In genomic region chr11:79293971-79294370, GRCm38 (mm10) we compare ENCODE assay signal across 26 mouse cellular contexts. TPM values are rescaled to one million over a fixed set of nuclear protein-coding genes. Genes with fewer than 3 reads are reported as not detected.
A peak's percentile ranks its signal among the peaks of the same experiment; 100 is the strongest.
DNase-seq lines count a peak whose midpoint lies in the region; ATAC-seq lines count a peak whose summit lies in the region.
"Had no signal": no experiment of that assay in that cellular context is flagged by ENCODE, and none has a peak within 500 bp of the region (broad histone marks: within the 10 kb centered on the region; RNA-seq: fewer than 3 reads in every experiment).

No protein-coding gene starts in this region.

- no peaks in the 10 kb centered on the region for H3K9me3 ChIP-seq in kidney, embryonic 14.5 days (ENCODE audit: control insufficient read depth, low read length)
- H3K9me3 ChIP-seq in neural tube, embryonic 13.5 days = no peaks in the 10 kb centered on the region
- H3K9me3 ChIP-seq: forebrain, embryonic 10.5 days; liver, embryonic 13.5 days; lung, embryonic 15.5 days; midbrain, embryonic 12.5 days had no signal

- 9% methylated on average over 1 of the region's 1 CpGs for WGBS in kidney, embryonic 14.5 days
- WGBS in neural tube, embryonic 13.5 days = 10% methylated on average over 1 of the region's 1 CpGs
- WGBS in large intestine, adult 2 months = 16% methylated on average over 1 of the region's 1 CpGs

- DNase-seq in kidney, postnatal 25 days = no peak
- no peak for DNase-seq in neural tube, embryonic 10.5 days (ENCODE audit: extremely low spot score, low spot score)
- peak; percentile 77 for DNase-seq in large intestine, adult 2 months (ENCODE audit: low read depth, low spot score)
- DNase-seq in thymus, postnatal 10 days (ENCODE audit: low spot score in 2 of 2) = no peak
- DNase-seq in cerebellum, postnatal 10 days = no peak
- DNase-seq: adrenal gland, adult 8-10 months; cerebellum, adult 11-12 months; cerebellum, postnatal 36 days; gastrocnemius, postnatal 10 days; heart, adult 18-20 months; left cerebral cortex, postnatal 4 days; liver, embryonic 13.5 days; right cerebral cortex, postnatal 25 days; thymus, postnatal 36 days had no signal

- no peak overlapping the region for H3K4me2 ChIP-seq in kidney, embryonic 14.5 days (replicated peaks; ENCODE audit: low read depth, low read length)
- no peak overlapping the region for H3K4me2 ChIP-seq in neural tube, embryonic 13.5 days
- H3K4me2 ChIP-seq: liver, embryonic 13.5 days; lung, embryonic 15.5 days; midbrain, embryonic 12.5 days had no signal

- peak; percentile 87 for ATAC-seq in kidney, embryonic 14.5 days (ENCODE audit: low FRiP score, low TSS enrichment)
- ATAC-seq in neural tube, embryonic 13.5 days (ENCODE audit: low read depth) = peak; percentile 79
- ATAC-seq in erythroid progenitor cell, adult 5-6 weeks (replicated peaks; ENCODE audit: low FRiP score, poor library complexity, severe bottlenecking) = no peak
- ATAC-seq: inflammation-experienced regulatory T-cells, adult 6 months had no signal

- H3K27me3 ChIP-seq in kidney, embryonic 14.5 days (ENCODE audit: control insufficient read depth, insufficient read depth, low read length) = no peaks in the 10 kb centered on the region
- no peaks in the 10 kb centered on the region for H3K27me3 ChIP-seq in neural tube, embryonic 13.5 days
- H3K27me3 ChIP-seq: liver, embryonic 13.5 days; lung, embryonic 15.5 days; midbrain, embryonic 12.5 days had no signal

- peak overlapping the region; percentile 76 for H3K27ac ChIP-seq in kidney, embryonic 14.5 days (ENCODE audit: low read depth, low read length)
- peak overlapping the region; percentile 82 for H3K27ac ChIP-seq in neural tube, embryonic 13.5 days (replicated peaks)
- H3K27ac ChIP-seq: forebrain, embryonic 10.5 days; liver, embryonic 13.5 days; lung, embryonic 15.5 days; midbrain, embryonic 12.5 days had no signal

- H3K9ac ChIP-seq in kidney, embryonic 14.5 days (ENCODE audit: low read depth, low read length) = no peak overlapping the region
- no peak overlapping the region for H3K9ac ChIP-seq in neural tube, embryonic 13.5 days
- H3K9ac ChIP-seq: liver, embryonic 13.5 days; lung, embryonic 15.5 days; midbrain, embryonic 12.5 days had no signal

- H3K36me3 ChIP-seq in kidney, embryonic 14.5 days (ENCODE audit: control insufficient read depth, insufficient read depth, low read length) = no peaks in the 10 kb centered on the region
- H3K36me3 ChIP-seq in neural tube, embryonic 13.5 days = no peaks in the 10 kb centered on the region
- H3K36me3 ChIP-seq: forebrain, embryonic 10.5 days; liver, embryonic 13.5 days; lung, embryonic 15.5 days; midbrain, embryonic 12.5 days had no signal

- peaks cover 25% of the 10 kb centered on the region for H3K4me1 ChIP-seq in kidney, embryonic 14.5 days (ENCODE audit: control insufficient read depth, insufficient read depth, low read length)
- H3K4me1 ChIP-seq in neural tube, embryonic 13.5 days (replicated peaks) = peaks cover 12% of the 10 kb centered on the region
- H3K4me1 ChIP-seq: forebrain, embryonic 10.5 days; liver, embryonic 13.5 days; midbrain, embryonic 12.5 days had no signal

- no peak overlapping the region for H3K4me3 ChIP-seq in kidney, embryonic 14.5 days (ENCODE audit: low read length)
- no peak overlapping the region for H3K4me3 ChIP-seq in neural tube, embryonic 13.5 days
- H3K4me3 ChIP-seq: forebrain, embryonic 10.5 days; liver, embryonic 13.5 days; lung, embryonic 15.5 days; midbrain, embryonic 12.5 days; myocyte had no signal

RNA-seq across cellular contexts. Expression of gene Gm9964, which starts 2.7 kb away (rescaled TPM):
- polyA plus RNA-seq in kidney, embryonic 14.5 days (2014; fragmentation: Nextera tagmentation; extraction: Ambion mirVana) = not detected in 2 replicates
- not detected in 2 replicates for polyA plus RNA-seq in neural tube, embryonic 13.5 days (2015; fragmentation: Nextera tagmentation; extraction: Ambion mirVana)
- not detected in 2 replicates for polyA plus RNA-seq in large intestine, adult 2 months (2012; rRNA removed)
- not detected in 2 replicates for total RNA-seq in erythroid progenitor cell, adult 5-6 weeks (2015; ENCODE audit: low replicate concordance)
- not detected in 2 replicates for total RNA-seq in erythroid progenitor cell, adult 5-6 weeks (2017; ENCODE audit: low replicate concordance)
- total RNA-seq: adrenal gland, adult 8-10 months; gastrocnemius, postnatal 10 days; heart, adult 18-20 months; hematopoietic stem cell, adult 5-6 weeks had no signal
- polyA plus RNA-seq: embryonic facial prominence, embryonic 14.5 days; forebrain, embryonic 10.5 days; frontal cortex, adult 2 months; heart, embryonic 14.5 days; inflammation-experienced regulatory T-cells, adult 6 months; liver, embryonic 13.5 days; midbrain, embryonic 12.5 days; myocyte had no signal

RNA-seq across cellular contexts. Expression of gene Wsb1, which starts 39.5 kb away (rescaled TPM):
- 241 and 403 TPM in 2 replicates for polyA plus RNA-seq in kidney, embryonic 14.5 days (2014; fragmentation: Nextera tagmentation; extraction: Ambion mirVana)
- polyA plus RNA-seq in neural tube, embryonic 13.5 days (2015; fragmentation: Nextera tagmentation; extraction: Ambion mirVana) = 492 and 532 TPM in 2 replicates
- polyA plus RNA-seq in large intestine, adult 2 months (2012; rRNA removed) = 41.8 and 58.0 TPM in 2 replicates
- 60.4 and 62.7 TPM in 2 replicates for total RNA-seq in erythroid progenitor cell, adult 5-6 weeks (2015; ENCODE audit: low replicate concordance)
- total RNA-seq in erythroid progenitor cell, adult 5-6 weeks (2017; ENCODE audit: low replicate concordance) = 29.4 and 45.1 TPM in 2 replicates

RNA-seq across cellular contexts. Expression of gene Nf1, which starts 45.5 kb away (rescaled TPM):
- polyA plus RNA-seq in kidney, embryonic 14.5 days (2014; fragmentation: Nextera tagmentation; extraction: Ambion mirVana) = 14.5 and 14.8 TPM in 2 replicates
- 6.1 and 6.8 TPM in 2 replicates for polyA plus RNA-seq in neural tube, embryonic 13.5 days (2015; fragmentation: Nextera tagmentation; extraction: Ambion mirVana)
- polyA plus RNA-seq in large intestine, adult 2 months (2012; rRNA removed) = 5.3 and 9.2 TPM in 2 replicates
- total RNA-seq in erythroid progenitor cell, adult 5-6 weeks (2015; ENCODE audit: low replicate concordance) = 6.3 and 9.7 TPM in 2 replicates
- 3.6 and 5.7 TPM in 2 replicates for total RNA-seq in erythroid progenitor cell, adult 5-6 weeks (2017; ENCODE audit: low replicate concordance)
